Mouse (Mus musculus) embryonic fibroblast, embryonic 13.5 days (primary cell): Measurements from ENCODE around the gene Abl1.

Source experiments
- CTCF ChIP-seq: IDR thresholded peaks from 2 replicates; pipeline ENCODE4 v1.5.1; 2011; ENCODE audit warnings: mild to moderate bottlenecking, control low read depth, low read length, moderate library complexity, borderline replicate concordance; ENCODE audit not compliant: insufficient read depth
- POLR2A ChIP-seq: IDR thresholded peaks from 2 replicates; pipeline ENCODE4 v1.6.1; 2011; ENCODE audit warnings: low read depth, mild to moderate bottlenecking, control low read depth, low read length, moderate library complexity

DNA sequence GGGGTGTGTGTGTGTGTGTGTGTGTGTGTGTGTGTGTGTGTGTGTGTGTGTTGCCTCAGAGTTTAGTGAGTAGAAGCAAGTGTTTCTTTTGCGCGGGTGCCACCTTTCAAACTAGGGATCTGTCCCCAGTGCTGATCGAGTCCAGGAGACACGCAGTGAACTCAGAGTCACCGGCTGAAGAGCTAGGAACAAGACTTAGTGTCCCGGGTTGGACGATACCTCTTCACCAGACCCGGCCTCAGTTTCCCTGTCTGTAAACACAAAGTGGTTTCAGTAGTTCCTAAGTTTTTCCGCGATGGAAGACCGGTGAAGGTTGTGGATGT is 46.7 kb upstream of the Abl1 start:
- TF ChIP-seq POLR2A = no peak
- TF ChIP-seq CTCF = no peak
